Mouse (Mus musculus) intestine, postnatal 0 days (tissue): ENCODE measurements at regions not wholly inside any gene's neighbourhood (a gene's known extent, or its start where the extent isn't known, plus 50 kb on each side); places are given as distances from the start of the nearest gene placed in this dataset.

Experiments
- ATAC-seq: fragments of 200-750 bp; cut with Nextera tagmentation; 2 replicates; pipeline ENCODE4 v1.8.0; 2017; ENCODE audit warnings: mild to moderate bottlenecking, moderate TSS enrichment, moderate library complexity
- H3K27ac ChIP-seq: fragments of 300-500 bp; sonication (generic); 2 replicates; pipeline ENCODE4 v1.5.1; 2014; ENCODE audit warnings: mild to moderate bottlenecking, low read depth, low read length, moderate library complexity
- H3K27me3 ChIP-seq: fragments of 300-500 bp; sonication (generic); replicated peaks from 2 replicates; pipeline ENCODE4 v1.6.1; 2014; ENCODE audit warnings: low read length, mixed read lengths; ENCODE audit not compliant: control insufficient read depth, insufficient read depth
- H3K36me3 ChIP-seq: fragments of 300-500 bp; sonication (generic); 2 replicates; pipeline ENCODE4 v1.6.1; 2014; ENCODE audit warnings: mild to moderate bottlenecking, moderate library complexity; ENCODE audit not compliant: control insufficient read depth, insufficient read depth
- H3K4me1 ChIP-seq: fragments of 300-500 bp; sonication (generic); replicated peaks from 2 replicates; pipeline ENCODE4 v1.6.1; 2014; ENCODE audit warnings: antibody characterized with exemption, low read length, mixed read lengths; ENCODE audit not compliant: control insufficient read depth, insufficient read depth
- H3K4me2 ChIP-seq: fragments of 300-500 bp; sonication (generic); replicated peaks from 2 replicates; pipeline ENCODE4 v1.6.1; 2014; ENCODE audit warnings: low read depth, mild to moderate bottlenecking, moderate library complexity
- H3K4me3 ChIP-seq: fragments of 300-500 bp; sonication (generic); 2 replicates; pipeline ENCODE4 v1.5.1; 2014; ENCODE audit warnings: low read depth, low read length
- H3K9ac ChIP-seq: fragments of 300-500 bp; sonication (generic); 2 replicates; pipeline ENCODE4 v1.6.1; 2014; ENCODE audit warnings: mild to moderate bottlenecking, low read depth, low read length
- H3K9me3 ChIP-seq: fragments of 300-500 bp; sonication (generic); 2 replicates; pipeline ENCODE4 v1.6.1; 2016; ENCODE audit warnings: mixed run types; ENCODE audit not compliant: control insufficient read depth
- CTCF ChIP-seq: sonication (generic); IDR thresholded peaks from 2 replicates; pipeline ENCODE4 v1.5.1; 2016; ENCODE audit warnings: low read depth, mild to moderate bottlenecking, control low read depth, antibody characterized with exemption, moderate library complexity
- WGBS: fragments of 180-500 bp; shearing (Covaris S2); extraction: QIAGEN DNeasy Blood & Tissue Kit; methylation state at CpG from one replicate; pipeline ENCODE4 v1.1.7; 2014; 5-methylcytosine and 5-hydroxymethylcytosine counted together

GRCm38 (mm10) chr8:71778916-71779315 is 53.4 kb upstream of the Fcho1 start:
- no peak for TF ChIP-seq CTCF

More at GRCm38 (mm10) chr8:71778916-71779315, 53.4 kb upstream of the Fcho1 start:
- WGBS, result 75% methylated on average over 10 of the region's 10 CpGs
- Histone ChIP-seq H3K9me3 (no peaks in the 10 kb centered on the region), H3K36me3 (no peaks in the 10 kb centered on the region), H3K9ac (no peak overlapping the region), H3K4me2 (no peak overlapping the region), H3K4me1 (no peaks in the 10 kb centered on the region), H3K27ac (no peak overlapping the region), H3K27me3 (no peaks in the 10 kb centered on the region), H3K4me3 (no peak overlapping the region)
- peak; percentile 25; the same call in 1 of the 2 replicates for ATAC-seq
